Mouse (Mus musculus) intestine, embryonic 16.5 days (tissue): Measurements from ENCODE around the gene Col2a1. TPM values are rescaled to one million over a fixed set of nuclear protein-coding genes. Genes with fewer than 3 reads are reported as not detected.
A peak's percentile ranks its signal among the peaks of the same experiment; 100 is the strongest.

Experiments used
- ATAC-seq: fragments of 200-750 bp; cut with Nextera tagmentation; 2 replicates; pipeline ENCODE4 v1.8.0; 2017; ENCODE audit warnings: moderate TSS enrichment, moderate library complexity
- H3K27ac ChIP-seq: fragments of 300-500 bp; sonication (generic); 2 replicates; pipeline ENCODE4 v1.5.1; 2014; ENCODE audit warnings: mild to moderate bottlenecking, low read length
- H3K27me3 ChIP-seq: fragments of 300-500 bp; sonication (generic); replicated peaks from 2 replicates; pipeline ENCODE4 v1.6.1; 2014; ENCODE audit warnings: low read length, control low read depth, mixed read lengths; ENCODE audit not compliant: control insufficient read depth, insufficient read depth
- H3K36me3 ChIP-seq: fragments of 300-500 bp; sonication (generic); 2 replicates; pipeline ENCODE4 v1.6.1; 2014; ENCODE audit warnings: low read length, control low read depth; ENCODE audit not compliant: control insufficient read depth, insufficient read depth
- H3K4me1 ChIP-seq: fragments of 300-500 bp; sonication (generic); 2 replicates; pipeline ENCODE4 v1.6.1; 2014; ENCODE audit warnings: low read length, control low read depth, mixed read lengths; ENCODE audit not compliant: control insufficient read depth, insufficient read depth
- H3K4me2 ChIP-seq: fragments of 300-500 bp; sonication (generic); 2 replicates; pipeline ENCODE4 v1.6.1; 2014; ENCODE audit warnings: low read depth, low read length, control low read depth
- H3K4me3 ChIP-seq: fragments of 300-500 bp; sonication (generic); 2 replicates; pipeline ENCODE4 v1.5.1; 2014; ENCODE audit warnings: mild to moderate bottlenecking, low read length
- H3K9ac ChIP-seq: fragments of 300-500 bp; sonication (generic); 2 replicates; pipeline ENCODE4 v1.6.1; 2014; ENCODE audit warnings: low read depth, low read length
- H3K9me3 ChIP-seq: fragments of 300-500 bp; sonication (generic); 2 replicates; pipeline ENCODE4 v1.6.1; 2016; ENCODE audit warnings: low read length, control low read depth; ENCODE audit not compliant: control insufficient read depth
- WGBS: fragments of 180-500 bp; shearing (Covaris S2); extraction: QIAGEN DNeasy Blood & Tissue Kit; methylation state at CpG from one replicate; pipeline ENCODE4 v1.1.7; 2014; 5-methylcytosine and 5-hydroxymethylcytosine counted together
- polyA plus RNA-seq: library from polyadenylated mRNA; unstranded; fragments of >200 nt; fragmentation: Nextera tagmentation; extraction: Ambion mirVana; gene quantifications from 2 replicates; pipeline ENCODE4 v1.2.1, GENCODE M21; 2015

Col2a1 gene
- polyA plus RNA-seq: 0.33 and 0.53 TPM in 2 replicates

DNA sequence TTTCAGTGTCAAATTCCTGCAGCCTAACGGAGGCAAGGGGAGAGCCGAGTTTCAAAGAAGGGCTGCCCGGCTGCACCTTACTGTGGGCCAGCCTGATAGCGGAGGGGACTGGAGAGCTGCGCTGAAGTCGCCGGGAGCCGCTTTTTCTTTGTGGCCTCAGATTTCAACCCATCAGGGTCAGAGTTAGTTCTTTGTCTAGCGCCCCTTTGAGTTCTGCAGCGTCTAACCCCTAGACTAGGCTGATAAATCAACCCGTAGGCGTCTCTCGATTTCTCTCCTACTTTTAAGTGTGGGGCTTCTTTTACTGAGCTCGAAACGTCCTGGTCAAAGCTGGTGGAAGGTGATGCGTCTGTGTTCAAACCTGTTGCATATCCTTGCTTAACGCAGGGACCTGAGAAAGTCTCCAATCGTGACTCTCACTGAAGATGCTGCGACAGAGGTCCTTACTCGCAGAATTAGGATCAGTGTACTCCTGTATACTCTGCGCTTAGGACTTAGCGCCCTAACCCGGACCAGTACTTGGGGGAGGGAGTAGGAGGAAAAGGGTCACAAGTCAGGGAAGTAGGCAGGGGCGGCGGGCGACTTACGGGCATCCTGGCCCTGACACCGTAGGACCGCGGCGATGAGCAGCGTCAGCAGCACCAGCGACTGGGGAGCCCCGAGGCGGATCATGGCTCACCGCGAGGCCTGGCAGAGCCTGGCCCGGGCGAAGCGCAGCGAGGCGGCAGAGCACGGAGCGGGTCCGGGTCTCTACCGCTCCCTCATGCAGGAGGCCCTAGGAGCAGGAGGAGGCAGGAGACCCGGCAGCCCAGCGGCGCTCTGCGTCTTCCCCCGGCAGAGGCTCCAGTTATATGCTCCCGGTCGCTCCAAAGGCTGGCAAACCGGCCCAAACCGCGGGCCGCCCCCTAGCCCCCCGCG lies at the start of gene Col2a1:
Gene Col2a1, minus strand, starts transcription at position 874 of the 918 bp plus-strand sequence.
- Histone ChIP-seq H3K9ac (peak within 1 kb of the TSS; percentile 26; the same call in 1 of the 2 replicates), H3K4me2 (peak within 1 kb of the TSS; percentile 49), H3K27ac (no peak within 1 kb of the TSS), H3K36me3 (no peaks in the 10 kb centered on the region), H3K4me1 (peaks cover 26% of the 10 kb centered on the region), H3K9me3 (no peaks in the 10 kb centered on the region), H3K4me3 (peak within 1 kb of the TSS; percentile 33), H3K27me3 (peaks cover 76% of the 10 kb centered on the region)
- under 1% methylated on average over 53 of the region's 59 CpGs for WGBS
- no peak for ATAC-seq

DNA sequence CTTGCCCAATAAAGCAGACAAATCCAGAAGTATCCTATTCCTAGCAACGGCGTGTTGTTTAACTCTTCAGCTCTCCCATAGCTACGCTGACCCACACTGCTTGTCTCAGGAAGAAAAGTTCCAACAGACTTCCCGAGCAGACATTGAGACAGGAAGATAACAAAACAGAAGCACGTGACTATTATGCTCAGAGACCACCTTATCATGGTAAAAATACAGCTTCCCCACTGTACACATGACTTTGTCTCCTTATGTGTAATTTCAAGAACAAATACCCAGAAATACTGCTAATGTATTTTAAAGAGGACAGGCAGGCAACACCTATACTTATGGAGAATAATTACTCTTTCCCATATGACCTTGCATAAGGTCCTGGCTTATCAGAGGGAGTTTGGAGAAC lies 47.2 kb upstream of the Col2a1 start:
- WGBS: 94% methylated on average over 5 of the region's 5 CpGs
- Histone ChIP-seq H3K4me1 (no peaks in the 10 kb centered on the region), H3K9me3 (no peaks in the 10 kb centered on the region), H3K36me3 (peaks cover 22% of the 10 kb centered on the region; the same call in 1 of the 2 replicates), H3K4me3 (no peak overlapping the region), H3K9ac (no peak overlapping the region), H3K27me3 (no peaks in the 10 kb centered on the region), H3K27ac (no peak overlapping the region), H3K4me2 (no peak overlapping the region)
- no peak for ATAC-seq

DNA sequence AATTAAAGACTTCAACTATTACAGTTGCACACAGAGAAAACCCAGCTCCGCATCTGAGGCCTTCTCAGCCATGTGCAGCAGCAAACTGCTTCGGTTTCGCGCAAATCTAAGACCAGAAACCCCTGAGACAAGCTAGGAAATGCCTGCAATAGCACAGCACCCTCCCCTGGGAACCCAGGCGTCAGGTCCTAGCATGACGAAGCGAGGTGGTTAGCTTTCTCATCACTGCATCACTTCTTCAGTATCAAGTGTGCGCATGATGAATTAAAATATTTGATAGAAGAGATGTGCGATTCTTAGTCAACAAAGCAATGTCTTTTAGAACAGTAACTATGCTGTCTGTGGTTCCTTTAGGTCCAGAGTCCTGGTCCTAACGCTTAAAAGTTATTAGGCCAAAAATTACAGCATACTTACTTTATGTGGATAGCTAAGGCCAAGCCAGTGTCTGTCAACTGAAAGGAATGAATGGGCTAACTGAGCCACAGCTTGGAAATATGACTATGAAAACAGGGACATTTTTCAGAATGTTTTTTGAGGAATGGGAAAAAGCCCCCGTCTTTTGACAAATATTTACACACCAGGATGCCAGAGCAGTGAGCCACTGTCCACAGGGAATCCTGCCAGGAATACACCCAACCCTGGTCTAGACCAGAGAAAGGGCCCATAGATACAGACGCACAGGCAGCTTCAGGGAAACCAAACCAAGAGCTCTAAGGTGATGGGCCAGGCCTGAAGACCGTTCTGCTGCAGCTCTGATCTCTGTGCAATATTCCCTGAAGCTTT lies 44.6 kb upstream of the Col2a1 start:
- no peak overlapping the region for H3K4me2 ChIP-seq
- H3K9ac ChIP-seq: no peak overlapping the region
- no peaks in the 10 kb centered on the region for H3K9me3 ChIP-seq
- no peak overlapping the region for H3K4me3 ChIP-seq
- no peaks in the 10 kb centered on the region for H3K27me3 ChIP-seq
- 89% methylated on average over 13 of the region's 13 CpGs for WGBS
- H3K27ac ChIP-seq: no peak overlapping the region
- H3K36me3 ChIP-seq: peaks cover 29% of the 10 kb centered on the region
- H3K4me1 ChIP-seq: no peaks in the 10 kb centered on the region
- no peak for ATAC-seq

DNA sequence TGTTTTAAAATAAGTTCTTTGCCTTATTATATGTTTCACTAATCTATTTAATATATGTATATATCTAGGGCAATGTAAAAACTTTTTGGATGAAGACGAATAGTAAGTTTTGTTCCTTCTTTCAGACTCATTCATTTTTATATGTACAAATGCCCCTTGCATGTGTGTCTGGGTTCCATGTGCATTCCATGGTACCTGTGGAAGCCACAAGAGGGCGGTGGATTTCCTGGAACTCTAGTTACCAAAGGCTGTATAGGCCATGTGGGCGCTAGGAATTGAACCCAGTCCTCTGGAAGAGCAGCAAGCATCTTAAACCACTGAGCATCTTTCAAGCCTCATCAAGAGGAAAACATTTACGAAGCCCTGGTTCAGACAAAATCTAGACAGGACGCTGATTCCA lies 39.9 kb upstream of the Col2a1 start:
- Histone ChIP-seq H3K36me3 (peaks cover 30% of the 10 kb centered on the region), H3K9me3 (no peaks in the 10 kb centered on the region), H3K4me1 (no peaks in the 10 kb centered on the region), H3K4me2 (no peak overlapping the region), H3K9ac (no peak overlapping the region), H3K27me3 (no peaks in the 10 kb centered on the region), H3K27ac (no peak overlapping the region), H3K4me3 (no peak overlapping the region)
- WGBS: 95% methylated on average over 5 of the region's 5 CpGs
- ATAC-seq: no peak

DNA sequence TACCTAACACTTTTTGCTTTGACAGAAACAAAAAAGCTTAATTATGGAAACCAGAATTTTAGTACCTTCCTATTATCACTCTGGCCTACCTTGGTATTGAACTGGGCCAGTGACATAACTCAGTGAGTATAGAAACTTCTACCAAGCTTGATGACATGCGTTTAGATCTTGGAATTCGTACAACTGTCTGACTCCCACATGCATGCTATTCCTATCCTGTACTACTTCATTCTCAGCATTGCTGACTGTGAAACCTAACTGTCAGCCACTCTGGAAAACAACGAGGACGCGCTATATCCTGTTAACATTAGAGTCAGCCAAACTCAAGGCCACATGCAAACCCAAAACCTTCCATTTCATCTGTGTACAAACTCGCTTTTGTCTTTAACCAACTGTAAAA lies 39.5 kb upstream of the Col2a1 start:
- Histone ChIP-seq H3K4me2 (no peak overlapping the region), H3K4me3 (no peak overlapping the region), H3K4me1 (no peaks in the 10 kb centered on the region), H3K9ac (no peak overlapping the region), H3K27ac (no peak overlapping the region), H3K27me3 (no peaks in the 10 kb centered on the region), H3K36me3 (peaks cover 30% of the 10 kb centered on the region), H3K9me3 (no peaks in the 10 kb centered on the region)
- ATAC-seq: no peak
- WGBS: 87% methylated on average over 6 of the region's 6 CpGs

DNA sequence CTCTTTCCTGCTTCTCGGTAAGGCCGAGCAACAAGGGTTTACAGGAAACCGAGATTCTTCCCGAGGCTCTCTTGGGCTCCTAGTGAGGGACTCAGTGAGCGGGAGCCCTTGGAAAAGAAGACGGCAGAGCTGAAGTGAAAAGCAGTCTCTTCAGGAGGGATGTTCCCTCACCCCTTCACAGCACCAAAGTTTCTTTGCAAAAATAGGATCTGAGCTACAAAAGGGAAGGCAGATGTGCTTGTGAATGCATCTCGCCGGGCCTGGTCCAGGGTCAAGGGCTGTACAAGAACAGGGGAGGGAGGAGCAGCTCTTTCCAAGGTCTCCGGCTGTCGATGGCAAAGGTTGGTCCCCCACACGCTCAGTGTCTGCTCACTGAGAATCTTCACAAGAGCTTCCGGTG lies 38.0 kb upstream of the Col2a1 start:
- Histone ChIP-seq H3K36me3 (peaks cover 30% of the 10 kb centered on the region), H3K4me3 (no peak overlapping the region), H3K4me1 (no peaks in the 10 kb centered on the region), H3K27ac (no peak overlapping the region), H3K4me2 (no peak overlapping the region), H3K9me3 (no peaks in the 10 kb centered on the region), H3K27me3 (no peaks in the 10 kb centered on the region), H3K9ac (no peak overlapping the region)
- no peak for ATAC-seq
- 90% methylated on average over 12 of the region's 12 CpGs for WGBS

DNA sequence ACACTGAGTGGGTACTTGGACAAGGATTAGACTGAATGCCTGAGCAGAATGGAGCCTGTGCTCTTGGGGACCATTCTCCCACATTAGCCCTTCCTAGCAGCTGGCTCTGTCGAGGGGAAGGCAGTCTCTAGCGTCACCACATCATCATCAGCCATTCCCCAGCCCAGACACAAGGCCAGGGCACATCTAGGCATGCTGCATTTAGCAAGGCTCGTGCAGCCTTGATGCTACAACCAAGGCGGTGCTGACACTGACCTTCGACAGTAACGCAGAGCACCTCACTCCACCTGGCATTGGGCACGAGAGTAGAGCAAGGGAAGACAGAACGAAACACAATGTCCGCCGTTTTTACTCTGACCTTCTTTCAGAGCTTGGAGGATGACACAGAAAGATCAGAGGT lies 35.2 kb upstream of the Col2a1 start:
- WGBS: 90% methylated on average over 10 of the region's 10 CpGs
- Histone ChIP-seq H3K9me3 (no peaks in the 10 kb centered on the region), H3K4me1 (no peaks in the 10 kb centered on the region), H3K27ac (no peak overlapping the region), H3K36me3 (peaks cover 19% of the 10 kb centered on the region), H3K4me2 (no peak overlapping the region), H3K9ac (no peak overlapping the region), H3K27me3 (no peaks in the 10 kb centered on the region), H3K4me3 (no peak overlapping the region)
- ATAC-seq: no peak

DNA sequence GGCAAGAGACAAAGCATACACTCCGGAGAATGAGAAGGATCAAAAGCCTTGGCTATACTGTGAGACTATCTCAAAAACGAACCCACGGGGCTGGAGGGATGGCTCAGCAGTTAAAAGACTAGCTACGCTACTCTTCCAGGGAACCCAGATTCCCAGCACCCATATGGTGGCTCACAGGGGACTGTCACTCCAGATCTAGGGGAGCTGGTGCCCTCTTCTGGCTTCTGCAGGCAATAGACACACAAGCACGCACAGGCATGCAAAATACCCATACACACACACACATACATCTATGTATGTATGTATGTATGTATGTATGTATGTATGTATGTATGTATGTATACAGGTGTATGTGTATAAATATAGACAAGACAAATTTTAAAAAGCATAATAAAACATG lies 32.1 kb upstream of the Col2a1 start:
- Histone ChIP-seq H3K36me3 (peaks cover 8% of the 10 kb centered on the region; the same call in 1 of the 2 replicates), H3K27me3 (no peaks in the 10 kb centered on the region), H3K4me3 (no peak overlapping the region), H3K4me2 (no peak overlapping the region), H3K9ac (no peak overlapping the region), H3K27ac (no peak overlapping the region), H3K4me1 (no peaks in the 10 kb centered on the region), H3K9me3 (no peaks in the 10 kb centered on the region)
- 95% methylated on average over 5 of the region's 5 CpGs for WGBS
- ATAC-seq: no peak

DNA sequence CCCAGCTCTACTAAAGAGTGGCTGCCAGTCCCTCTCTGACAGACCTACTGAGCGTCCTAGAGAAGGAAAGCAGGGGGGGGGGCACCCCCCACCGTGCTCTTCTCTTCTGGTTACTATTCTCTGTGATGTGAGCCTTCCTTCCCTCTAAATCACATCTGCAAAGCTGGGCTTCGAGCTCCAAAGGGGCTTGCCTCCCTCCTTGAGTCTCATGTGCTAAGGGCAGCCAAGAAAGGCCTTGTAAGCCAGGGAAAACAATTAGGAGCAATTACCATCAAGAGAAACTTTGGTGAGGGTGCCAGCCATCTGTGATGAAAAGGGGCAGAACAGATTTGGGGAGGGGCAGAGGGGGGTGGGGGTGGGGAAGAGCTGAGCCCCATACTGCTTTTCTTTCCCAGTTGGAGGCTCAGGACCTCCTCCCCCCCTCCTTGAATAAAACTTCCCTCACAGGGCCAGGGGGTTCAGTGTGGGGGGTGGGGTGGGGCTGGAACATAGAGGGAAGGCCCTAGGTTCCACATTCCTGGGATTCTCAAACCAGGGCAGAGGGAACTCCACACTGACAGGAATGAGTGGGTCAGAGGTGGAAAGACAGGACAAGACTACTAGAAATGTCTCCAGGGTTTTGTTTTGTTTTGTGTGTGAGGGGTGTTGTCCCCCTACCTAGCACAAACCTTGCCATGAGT lies 30.7 kb upstream of the Col2a1 start:
- Histone ChIP-seq H3K27ac (no peak overlapping the region), H3K9me3 (no peaks in the 10 kb centered on the region), H3K4me3 (no peak overlapping the region), H3K36me3 (peaks cover 8% of the 10 kb centered on the region; the same call in 1 of the 2 replicates), H3K27me3 (no peaks in the 10 kb centered on the region), H3K4me2 (no peak overlapping the region), H3K9ac (no peak overlapping the region), H3K4me1 (no peaks in the 10 kb centered on the region)
- ATAC-seq: no peak
- WGBS: 12% methylated on average over 2 of the region's 3 CpGs
